Mouse (Mus musculus): ENCODE measurements around the gene Map2k3. TPM values are rescaled to one million over a fixed set of nuclear protein-coding genes. Genes with fewer than 3 reads are reported as not detected.

Gene Map2k3
- total and polyA plus RNA-seq, 3 experiments: 73.2 to 132 (median 111) TPM

DNA sequence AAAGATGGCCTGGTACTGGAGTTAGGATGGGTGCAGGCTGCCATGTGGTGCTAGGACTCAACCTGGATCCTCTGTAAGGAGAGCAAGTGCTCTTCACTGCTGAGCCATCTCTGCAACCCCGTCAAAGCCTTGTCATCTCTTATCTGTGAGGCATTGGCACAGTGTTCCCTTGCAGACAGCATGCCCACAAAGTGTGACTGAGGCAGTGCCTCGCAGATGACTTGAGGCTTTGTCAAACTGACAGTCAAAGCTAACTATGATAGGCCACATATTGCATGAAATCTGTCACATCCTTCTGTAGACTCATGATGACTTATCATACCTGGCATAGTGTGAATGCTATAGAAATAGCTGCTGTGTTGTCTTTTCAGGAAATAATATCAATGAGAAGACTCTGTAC, 11.8 kb upstream of the Map2k3 start:
- peak; percentile 21 for DNase-seq (ENCODE audit: low read depth, low spot score)
- Histone ChIP-seq H3K9ac (ENCODE audit: control insufficient read depth, low read depth, low read length, poor library complexity, severe bottlenecking) (no peak overlapping the region), H3K9me3 (replicated peaks; ENCODE audit: insufficient read depth, low read length) (no peaks in the 10 kb centered on the region), H3K27me3 (ENCODE audit: control insufficient read depth in 1 of 2, insufficient read depth in 2 of 2, low read length in 2 of 2) (no peaks in the 10 kb centered on the region), H3K36me3 (ENCODE audit: control insufficient read depth in 1 of 2, insufficient read depth in 2 of 2, low read length in 2 of 2) (peaks cover 9 to 11% of the 10 kb centered on the region in 2 experiments), H3K4me3 (ENCODE audit: control insufficient read depth in 1 of 2, insufficient read depth in 1 of 2, low read depth in 2 of 2, low read length in 2 of 2) (no peak overlapping the region), H3K4me1 (ENCODE audit: control insufficient read depth in 1 of 2, insufficient read depth in 2 of 2, low read length in 2 of 2) (peaks cover 6 to 8% of the 10 kb centered on the region in 2 experiments), H3K27ac (ENCODE audit: control insufficient read depth, low read depth, low read length) (no peak overlapping the region), H3K79me2 (ENCODE audit: control insufficient read depth, insufficient read depth, low read length, poor library complexity) (no peaks in the 10 kb centered on the region)
- no peak for TF ChIP-seq E2F4 (IDR thresholded peaks at IDR 0.05; ENCODE audit: borderline replicate concordance, low read depth, low read length)
- TF ChIP-seq EP300 (IDR thresholded peaks at IDR 0.05; ENCODE audit: low read depth in 1 of 2, low read length in 2 of 2): no peak
- no peak for TF ChIP-seq NRF1 (IDR thresholded peaks at IDR 0.05; ENCODE audit: insufficient read depth, low read depth, low read length, poor library complexity, severe bottlenecking)
- TF ChIP-seq ETS1 (IDR thresholded peaks at IDR 0.05; ENCODE audit: low read depth, low read length): peak; percentile 16; the same call in 1 of the 2 replicates

DNA sequence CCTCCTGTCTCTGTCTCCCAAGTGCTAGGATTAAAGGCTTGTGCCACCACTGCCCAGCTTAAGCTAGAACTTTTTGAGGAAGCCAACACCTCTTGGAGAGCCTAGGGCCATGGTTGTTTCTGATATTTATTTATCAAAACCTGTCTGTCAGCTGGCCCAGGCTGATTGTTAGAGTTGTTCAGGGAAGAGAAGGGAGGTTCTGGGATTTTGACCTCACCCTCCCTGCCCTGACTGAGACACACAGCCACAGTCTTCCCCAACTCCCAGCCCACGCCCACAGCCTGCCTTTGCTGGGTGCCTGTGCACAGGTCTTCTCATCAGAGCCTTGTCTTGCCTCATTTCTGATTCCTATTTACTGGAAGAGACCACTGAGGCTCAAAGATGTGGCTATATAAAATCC, 9.6 kb upstream of the Map2k3 start:
- DNase-seq (ENCODE audit: low read depth, low spot score): no peak
- no peak overlapping the region for H3K27ac ChIP-seq (ENCODE audit: control insufficient read depth, low read depth, low read length)
- H3K9ac ChIP-seq (ENCODE audit: control insufficient read depth, low read depth, low read length, poor library complexity, severe bottlenecking): no peak overlapping the region
- H3K4me3 ChIP-seq (ENCODE audit: control insufficient read depth in 1 of 2, insufficient read depth in 1 of 2, low read depth in 2 of 2, low read length in 2 of 2): no peak overlapping the region
- TF ChIP-seq TAL1 (IDR thresholded peaks at IDR 0.05; ENCODE audit: low read length): peak; percentile 3; the same call in 1 of the 2 replicates
- TF ChIP-seq GABPA (IDR thresholded peaks at IDR 0.05; ENCODE audit: low read depth, low read length): no peak
- H3K4me1 ChIP-seq (ENCODE audit: control insufficient read depth in 1 of 2, insufficient read depth in 2 of 2, low read length in 2 of 2): peaks cover 8 to 18% of the 10 kb centered on the region in 2 experiments
- no peaks in the 10 kb centered on the region for H3K9me3 ChIP-seq (replicated peaks; ENCODE audit: insufficient read depth, low read length)
- peaks cover 4% of the 10 kb centered on the region for H3K79me2 ChIP-seq (ENCODE audit: control insufficient read depth, insufficient read depth, low read length, poor library complexity)
- H3K27me3 ChIP-seq (ENCODE audit: control insufficient read depth in 1 of 2, insufficient read depth in 2 of 2, low read length in 2 of 2): no peaks in the 10 kb centered on the region
- H3K36me3 ChIP-seq (ENCODE audit: control insufficient read depth in 1 of 2, insufficient read depth in 2 of 2, low read length in 2 of 2): peaks cover 11 to 14% of the 10 kb centered on the region in 2 experiments

DNA sequence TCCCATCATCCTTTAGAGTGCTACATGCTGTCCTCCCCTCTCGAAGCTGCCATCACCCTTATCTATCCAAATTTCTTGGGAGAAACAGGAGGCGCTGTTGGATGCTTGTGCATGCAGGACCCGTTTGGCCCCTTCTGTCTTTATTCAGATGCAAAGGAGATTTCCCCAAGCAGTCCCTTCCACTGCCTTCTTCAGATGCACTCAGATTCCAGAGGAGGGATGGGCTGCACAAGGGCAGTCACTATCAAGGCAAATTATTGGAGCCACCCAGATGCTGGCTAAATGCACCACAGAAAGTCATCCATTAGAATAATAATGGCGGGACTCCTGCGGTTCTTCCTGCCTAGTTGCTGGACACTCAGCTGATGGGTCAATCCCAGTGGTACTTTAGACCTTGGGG, 8.9 kb upstream of the Map2k3 start:
- Histone ChIP-seq H3K9ac (ENCODE audit: control insufficient read depth, low read depth, low read length, poor library complexity, severe bottlenecking) (no peak overlapping the region), H3K4me1 (ENCODE audit: control insufficient read depth in 1 of 2, insufficient read depth in 2 of 2, low read length in 2 of 2) (peaks cover 8 to 22% of the 10 kb centered on the region in 2 experiments), H3K36me3 (ENCODE audit: control insufficient read depth in 1 of 2, insufficient read depth in 2 of 2, low read length in 2 of 2) (peaks cover 11 to 14% of the 10 kb centered on the region in 2 experiments), H3K4me3 (ENCODE audit: control insufficient read depth in 1 of 2, insufficient read depth in 1 of 2, low read depth in 2 of 2, low read length in 2 of 2) (no peak overlapping the region), H3K79me2 (ENCODE audit: control insufficient read depth, insufficient read depth, low read length, poor library complexity) (peaks cover 4% of the 10 kb centered on the region), H3K27ac (ENCODE audit: control insufficient read depth, low read depth, low read length) (no peak overlapping the region), H3K9me3 (replicated peaks; ENCODE audit: insufficient read depth, low read length) (no peaks in the 10 kb centered on the region), H3K27me3 (ENCODE audit: control insufficient read depth in 1 of 2, insufficient read depth in 2 of 2, low read length in 2 of 2) (no peaks in the 10 kb centered on the region)
- DNase-seq (ENCODE audit: low read depth, low spot score): no peak
- TF ChIP-seq ETS1 (IDR thresholded peaks at IDR 0.05; ENCODE audit: low read depth, low read length) (no peak), E2F4 (IDR thresholded peaks at IDR 0.05; ENCODE audit: borderline replicate concordance, low read depth, low read length) (no peak), MAFK (IDR thresholded peaks at IDR 0.05; ENCODE audit: borderline replicate concordance, low read depth, low read length) (no peak), JUND (IDR thresholded peaks at IDR 0.05; ENCODE audit: low read depth, low read length) (no peak)
